Mouse (Mus musculus) subcutaneous adipose tissue, adult 2 months (tissue): Measurements from ENCODE around the gene Il20rb. TPM values are rescaled to one million over a fixed set of nuclear protein-coding genes. Genes with fewer than 3 reads are reported as not detected.

Source experiments
- polyA plus RNA-seq: library from polyadenylated mRNA; depleted of rRNA; stranded (reverse); fragments of >200 nt; gene quantifications from 2 replicates; pipeline ENCODE4 v1.2.3, GENCODE M21; 2012; ENCODE audit warnings: low replicate concordance; rRNA removed

The Il20rb gene
- 5.3 and 9.2 TPM in 2 replicates for polyA plus RNA-seq

DNA sequence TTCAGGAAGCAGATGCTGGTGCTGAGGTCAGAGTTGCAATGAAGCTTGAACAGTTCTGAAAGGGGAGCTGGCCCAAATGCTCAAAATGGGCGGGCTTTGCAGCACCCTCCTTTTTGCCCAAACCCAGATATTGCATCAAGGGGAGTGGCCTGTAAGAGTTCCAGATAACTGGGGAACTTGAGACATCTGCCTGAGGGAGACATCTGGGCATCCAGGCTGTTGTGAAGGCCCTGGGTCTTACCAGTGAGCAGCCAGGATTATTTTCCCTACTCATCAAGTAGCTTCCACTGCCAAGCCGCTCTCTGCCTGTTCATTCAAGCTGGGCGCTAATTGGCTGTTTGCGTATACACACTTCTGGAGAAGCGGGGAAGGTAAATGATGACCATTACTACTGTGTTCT lies at the start of gene Il20rb:
Gene Il20rb, minus strand, starts transcription at position 358 of the 400 bp plus-strand sequence.

Other genes with a start within 250 kb of the Il20rb start
- 7.6 and 12.2 TPM in 2 replicates for gene Nck1, start 59.3 kb upstream of the Il20rb start, polyA plus RNA-seq
- 1.1 and 1.3 TPM in 2 replicates for gene Slc35g2, start 84.3 kb upstream of the Il20rb start, polyA plus RNA-seq
- gene Stag1, start 111.0 kb upstream of the Il20rb start, polyA plus RNA-seq = 5.3 and 5.4 TPM in 2 replicates